In the genomic region with DNA sequence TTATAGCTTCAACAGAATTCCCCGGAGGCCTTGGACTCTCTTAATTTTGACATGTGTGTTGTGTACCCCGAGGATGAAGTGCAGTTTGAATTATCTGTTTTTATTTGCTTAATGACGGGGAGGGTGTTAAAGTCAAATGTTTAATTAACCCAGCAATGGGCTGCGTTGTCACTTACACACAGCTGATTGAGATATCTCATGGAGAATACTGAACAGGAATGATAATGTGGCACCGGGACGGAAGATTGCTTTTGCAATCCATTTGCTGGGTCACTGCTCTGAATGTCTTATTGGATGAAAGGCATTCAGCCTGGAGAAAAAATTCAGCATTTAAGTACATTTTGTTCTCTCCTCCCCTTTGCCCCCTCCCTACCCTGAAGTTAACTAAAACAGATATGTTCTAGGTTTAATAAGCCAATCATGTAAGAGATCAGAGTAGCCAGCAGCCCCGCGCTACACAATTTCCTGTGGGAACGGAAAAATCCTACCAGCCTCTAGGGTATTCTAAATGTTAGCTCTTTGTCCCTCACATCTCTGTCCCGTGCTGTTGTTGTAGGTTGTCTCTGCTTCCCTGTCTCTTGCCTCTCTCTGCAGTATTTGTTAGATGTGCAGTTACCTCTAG, we compare ENCODE assay signal across 13 mouse cellular contexts.
DNase-seq lines count a peak whose midpoint lies in the region; ATAC-seq and TF ChIP-seq lines count a peak whose summit lies in the region.
"Had no signal": no experiment of that assay in that cellular context is flagged by ENCODE, and none has a peak within 500 bp of the region (broad histone marks: within the 10 kb centered on the region; RNA-seq: fewer than 3 reads in every experiment).

No protein-coding gene starts in this region.

- H3K4me3 ChIP-seq in gastrocnemius, adult 2 months = peak overlapping the region; percentile 8
- no peak overlapping the region for H3K4me3 ChIP-seq in midbrain, embryonic 11.5 days (ENCODE audit: low read depth, low read length)
- no peak overlapping the region for H3K4me3 ChIP-seq in midbrain, embryonic 10.5 days
- no peak overlapping the region for H3K4me3 ChIP-seq in hindbrain, embryonic 14.5 days (replicated peaks; ENCODE audit: low read length)
- no peak overlapping the region for H3K4me3 ChIP-seq in neural tube, embryonic 13.5 days
- H3K4me3 ChIP-seq: erythroblast, embryonic 14.5 days; megakaryocyte, embryonic 14.5 days had no signal

- intact Hi-C loops in gastrocnemius, adult 2 months (cut with DNase I) = no loop called here

- no peak overlapping the region for H3K9ac ChIP-seq in midbrain, embryonic 11.5 days (ENCODE audit: low read length)
- no peak overlapping the region for H3K9ac ChIP-seq in hindbrain, embryonic 14.5 days
- peak overlapping the region; percentile 22; the same call in 1 of the 2 replicates for H3K9ac ChIP-seq in neural tube, embryonic 13.5 days

- H3K9me3 ChIP-seq in midbrain, embryonic 11.5 days (ENCODE audit: control insufficient read depth, low read length) = no peaks in the 10 kb centered on the region
- no peaks in the 10 kb centered on the region for H3K9me3 ChIP-seq in midbrain, embryonic 10.5 days (replicated peaks)
- H3K9me3 ChIP-seq in hindbrain, embryonic 14.5 days (ENCODE audit: control insufficient read depth, low read length) = no peaks in the 10 kb centered on the region
- H3K9me3 ChIP-seq in neural tube, embryonic 13.5 days = no peaks in the 10 kb centered on the region
- H3K9me3 ChIP-seq: G1E; megakaryocyte, embryonic 14.5 days had no signal

- no peaks in the 10 kb centered on the region for H3K36me3 ChIP-seq in midbrain, embryonic 11.5 days (ENCODE audit: control insufficient read depth, insufficient read depth, low read length)
- H3K36me3 ChIP-seq in midbrain, embryonic 10.5 days = no peaks in the 10 kb centered on the region
- H3K36me3 ChIP-seq in hindbrain, embryonic 14.5 days (replicated peaks; ENCODE audit: control insufficient read depth, insufficient read depth) = no peaks in the 10 kb centered on the region
- H3K36me3 ChIP-seq in neural tube, embryonic 13.5 days = no peaks in the 10 kb centered on the region

- no peaks in the 10 kb centered on the region for H3K27me3 ChIP-seq in midbrain, embryonic 11.5 days (ENCODE audit: control insufficient read depth, insufficient read depth, low read length)
- H3K27me3 ChIP-seq in midbrain, embryonic 10.5 days (ENCODE audit: low read depth, poor library complexity, severe bottlenecking) = peaks cover 52% of the 10 kb centered on the region
- no peaks in the 10 kb centered on the region for H3K27me3 ChIP-seq in hindbrain, embryonic 14.5 days (ENCODE audit: control insufficient read depth, insufficient read depth, low read length)
- H3K27me3 ChIP-seq in neural tube, embryonic 13.5 days = no peaks in the 10 kb centered on the region
- H3K27me3 ChIP-seq: megakaryocyte, embryonic 14.5 days had no signal

- ATAC-seq in midbrain, embryonic 11.5 days (ENCODE audit: low FRiP score) = no peak; the same call in 1 of the 2 replicates
- ATAC-seq in hindbrain, embryonic 14.5 days (ENCODE audit: low FRiP score) = no peak
- 0 out of 2 replicates have a peak, but pooled peaks have one; percentile 37 for ATAC-seq in neural tube, embryonic 13.5 days (ENCODE audit: low read depth)
- ATAC-seq: activated CD4-positive, CD25-positive, alpha-beta regulatory T cell, adult 4 months had no signal

- TF ChIP-seq CTCF in gastrocnemius, adult 2 months (IDR thresholded peaks at IDR 0.05) = no peak

- H3K4me1 ChIP-seq in midbrain, embryonic 11.5 days (ENCODE audit: control insufficient read depth, insufficient read depth, low read length) = 0 out of 2 replicates have a peak, but pooled peaks cover 2% of the 10 kb centered on the region
- peaks cover 13% of the 10 kb centered on the region for H3K4me1 ChIP-seq in midbrain, embryonic 10.5 days
- H3K4me1 ChIP-seq in hindbrain, embryonic 14.5 days (replicated peaks; ENCODE audit: control insufficient read depth, insufficient read depth, low read length) = peaks cover 35% of the 10 kb centered on the region
- H3K4me1 ChIP-seq in neural tube, embryonic 13.5 days (replicated peaks) = peaks cover 49% of the 10 kb centered on the region

- peak overlapping the region; percentile 81 for H3K27ac ChIP-seq in gastrocnemius, adult 2 months
- H3K27ac ChIP-seq in midbrain, embryonic 11.5 days (ENCODE audit: low read depth, low read length) = no peak overlapping the region
- H3K27ac ChIP-seq in midbrain, embryonic 10.5 days (replicated peaks) = no peak overlapping the region
- peak overlapping the region; percentile 64 for H3K27ac ChIP-seq in hindbrain, embryonic 14.5 days
- peak overlapping the region; percentile 72 for H3K27ac ChIP-seq in neural tube, embryonic 13.5 days (replicated peaks)

- no peak for DNase-seq in gastrocnemius, adult 2 months
- no peak for DNase-seq in gastrocnemius, postnatal 10 days
- DNase-seq in midbrain, embryonic 11.5 days (ENCODE audit: low spot score, missing footprints) = peak; percentile 76
- DNase-seq in midbrain, embryonic 10.5 days (ENCODE audit: low spot score) = no peak
- no peak for DNase-seq in hindbrain, embryonic 14.5 days (ENCODE audit: low spot score)
- no peak for DNase-seq in right cerebral cortex, postnatal 10 days (ENCODE audit: low spot score in 2 of 2)
- no peak for DNase-seq in MN1 (ENCODE audit: low spot score)
- DNase-seq: kidney, adult 8-10 months had no signal

- 54% methylated on average over 10 of the region's 10 CpGs for whole genome bisulfite sequencing in midbrain, embryonic 11.5 days
- WGBS in midbrain, embryonic 10.5 days = 68% methylated on average over 10 of the region's 10 CpGs
- 31% methylated on average over 10 of the region's 10 CpGs for WGBS in hindbrain, embryonic 14.5 days
- 27% methylated on average over 10 of the region's 10 CpGs for WGBS in neural tube, embryonic 13.5 days

- H3K4me2 ChIP-seq in midbrain, embryonic 11.5 days = no peak overlapping the region
- no peak overlapping the region for H3K4me2 ChIP-seq in hindbrain, embryonic 14.5 days (replicated peaks)
- H3K4me2 ChIP-seq in neural tube, embryonic 13.5 days = peak overlapping the region; percentile 13; the same call in 1 of the 2 replicates

Comparison
In these comparisons a context has a peak if more than half of its experiments do, and no peak if none do; other contexts are left out.
1. H3K27ac ChIP-seq: peak in gastrocnemius, adult 2 months (single experiment), hindbrain, embryonic 14.5 days (single experiment) and neural tube, embryonic 13.5 days (single experiment); none in midbrain, embryonic 11.5 days (single experiment) and midbrain, embryonic 10.5 days (single experiment).